Mouse (Mus musculus) MEL (cell line): ENCODE measurements around the gene 1700123O20Rik. TPM values are rescaled to one million over a fixed set of nuclear protein-coding genes. Genes with fewer than 3 reads are reported as not detected.

Experiments
- DNase-seq: peaks from one replicate; pipeline ENCODE4 v3.0.0; 2011; ENCODE audit warnings: low read depth, low spot score
- H3K27ac ChIP-seq: 2 replicates; pipeline ENCODE4 v1.5.1; 2012; ENCODE audit warnings: low read depth, mild to moderate bottlenecking, control low read depth, low read length, moderate library complexity; ENCODE audit not compliant: control insufficient read depth
- H3K27me3 ChIP-seq, 2 experiments: fragments of 150-350 bp in 1 of 2; sonication (generic) in 1 of 2; 2 replicates each; pipeline ENCODE4 v1.6.1; 2012; ENCODE audit warnings: low read length in 2 of 2, mild to moderate bottlenecking in 2 of 2, improper control_type of control experiment in 1 of 2, moderate library complexity in 1 of 2; ENCODE audit not compliant: insufficient read depth in 2 of 2, control insufficient read depth in 1 of 2
- H3K36me3 ChIP-seq, 2 experiments: 2 replicates each; pipeline ENCODE4 v1.6.1; 2012 to 2014; ENCODE audit warnings: low read length in 2 of 2, improper control_type of control experiment in 1 of 2, inconsistent platforms in 1 of 2, mild to moderate bottlenecking in 1 of 2; ENCODE audit not compliant: insufficient read depth in 2 of 2, control insufficient read depth in 1 of 2
- H3K4me1 ChIP-seq, 2 experiments: fragments of 150-350 bp in 1 of 2; sonication (generic) in 1 of 2; 2 replicates each; pipeline ENCODE4 v1.6.1; 2012; ENCODE audit warnings: low read length in 2 of 2, improper control_type of control experiment in 1 of 2, mild to moderate bottlenecking in 1 of 2; ENCODE audit not compliant: insufficient read depth in 2 of 2, control insufficient read depth in 1 of 2
- H3K4me3 ChIP-seq, 2 experiments: fragments of 150-350 bp in 1 of 2; sonication (generic) in 1 of 2; 2 replicates each; pipeline ENCODE4 v1.5.1; 2012; ENCODE audit warnings: low read depth in 2 of 2, low read length in 2 of 2, mild to moderate bottlenecking in 2 of 2, moderate library complexity in 2 of 2, control low read depth in 1 of 2, improper control_type of control experiment in 1 of 2; ENCODE audit not compliant: control insufficient read depth in 1 of 2, insufficient read depth in 1 of 2
- H3K79me2 ChIP-seq: 2 replicates; pipeline ENCODE4 v1.6.1; 2012; ENCODE audit warnings: mild to moderate bottlenecking, low read length, moderate library complexity; ENCODE audit not compliant: control insufficient read depth, poor library complexity, insufficient read depth
- H3K9ac ChIP-seq: 2 replicates; pipeline ENCODE4 v1.6.1; 2012; ENCODE audit warnings: low read depth, mild to moderate bottlenecking, control low read depth, low read length, moderate library complexity; ENCODE audit not compliant: control insufficient read depth, poor library complexity, severe bottlenecking
- H3K9me3 ChIP-seq: fragments of 150-350 bp; sonication (generic); replicated peaks from 2 replicates; pipeline ENCODE4 v1.6.1; 2012; ENCODE audit warnings: mild to moderate bottlenecking, low read length, improper control_type of control experiment, moderate library complexity; ENCODE audit not compliant: insufficient read depth
- BHLHE40 ChIP-seq: IDR thresholded peaks from 2 replicates; pipeline ENCODE4 v1.6.1; 2012; ENCODE audit warnings: low read depth, mild to moderate bottlenecking, inconsistent platforms, low read length, improper control_type of control experiment, borderline replicate concordance
- CHD2 ChIP-seq: IDR thresholded peaks from 2 replicates; pipeline ENCODE4 v1.6.1; 2011; ENCODE audit warnings: low read length, improper control_type of control experiment
- EP300 ChIP-seq, 2 experiments: IDR thresholded peaks; 2 replicates each; pipeline ENCODE4 v1.6.1; 2011; ENCODE audit warnings: improper control_type of control experiment in 2 of 2, low read length in 2 of 2, low read depth in 1 of 2, mild to moderate bottlenecking in 1 of 2
- MAFK ChIP-seq: IDR thresholded peaks from 2 replicates; pipeline ENCODE4 v1.6.1; 2011; ENCODE audit warnings: low read depth, mild to moderate bottlenecking, low read length, improper control_type of control experiment, borderline replicate concordance
- MAX ChIP-seq: IDR thresholded peaks from 2 replicates; pipeline ENCODE4 v1.6.1; 2011; ENCODE audit warnings: low read length, improper control_type of control experiment
- MXI1 ChIP-seq: IDR thresholded peaks from 2 replicates; pipeline ENCODE4 v1.6.1; 2011; ENCODE audit warnings: mild to moderate bottlenecking, low read depth, low read length, improper control_type of control experiment
- MYB ChIP-seq: IDR thresholded peaks from 2 replicates; pipeline ENCODE4 v1.6.1; 2011; ENCODE audit warnings: mild to moderate bottlenecking, low read depth, low read length, improper control_type of control experiment
- MYC ChIP-seq: IDR thresholded peaks from 2 replicates; pipeline ENCODE4 v1.6.1; 2011; ENCODE audit warnings: low read depth, mild to moderate bottlenecking, low read length, improper control_type of control experiment, moderate library complexity
- NELFE ChIP-seq: IDR thresholded peaks from 2 replicates; pipeline ENCODE4 v1.6.1; 2011; ENCODE audit warnings: low read depth, low read length, improper control_type of control experiment
- NRF1 ChIP-seq: IDR thresholded peaks from 2 replicates; pipeline ENCODE4 v1.6.1; 2014; ENCODE audit warnings: low read depth, mild to moderate bottlenecking, inconsistent platforms, low read length, improper control_type of control experiment, moderate library complexity; ENCODE audit not compliant: poor library complexity, insufficient read depth, severe bottlenecking
- POLR2A ChIP-seq, 2 experiments: IDR thresholded peaks; 2 replicates each; pipeline ENCODE4 v1.6.1; 2011 to 2012; ENCODE audit warnings: low read length in 2 of 2, mild to moderate bottlenecking in 2 of 2, control low read depth in 1 of 2, improper control_type of control experiment in 1 of 2, low read depth in 1 of 2, moderate library complexity in 1 of 2; ENCODE audit not compliant: control insufficient read depth in 1 of 2, insufficient read depth in 1 of 2, poor library complexity in 1 of 2
- POLR2AphosphoS2 ChIP-seq: IDR thresholded peaks from 2 replicates; pipeline ENCODE4 v1.6.1; 2011; ENCODE audit warnings: low read length, improper control_type of control experiment
- POLR2AphosphoS5 ChIP-seq: IDR thresholded peaks from 2 replicates; pipeline ENCODE4 v1.6.1; 2012; ENCODE audit warnings: low read depth, borderline replicate concordance, mild to moderate bottlenecking, inconsistent platforms, low read length, moderate library complexity, mixed read lengths
- RCOR1 ChIP-seq: IDR thresholded peaks from 2 replicates; pipeline ENCODE4 v1.6.1; 2012; ENCODE audit warnings: low read depth, mild to moderate bottlenecking, inconsistent platforms, low read length, improper control_type of control experiment
- TAL1 ChIP-seq: IDR thresholded peaks from 2 replicates; pipeline ENCODE4 v1.6.1; 2012; ENCODE audit warnings: mild to moderate bottlenecking, inconsistent platforms, low read length, moderate library complexity, mixed read lengths
- TBP ChIP-seq: IDR thresholded peaks from 2 replicates; pipeline ENCODE4 v1.8.0; 2011; ENCODE audit warnings: low read depth, low read length, improper control_type of control experiment
- USF1 ChIP-seq: IDR thresholded peaks from 2 replicates; pipeline ENCODE4 v1.6.1; 2014; ENCODE audit warnings: low read depth, mild to moderate bottlenecking, inconsistent platforms, low read length, improper control_type of control experiment, moderate library complexity
- ZNF384 ChIP-seq: IDR thresholded peaks from 2 replicates; pipeline ENCODE4 v1.6.1; 2012; ENCODE audit warnings: low read depth, mild to moderate bottlenecking, inconsistent platforms, low read length, improper control_type of control experiment
- polyA plus RNA-seq, 2 experiments: library from polyadenylated mRNA; stranded (reverse) in 1 of 2; unstranded in 1 of 2; fragments of >175 nt in 1 of 2; fragments of >200 nt in 1 of 2; gene quantifications; 2 replicates each; pipeline versions ENCODE4 v1.2.1 to v1.2.4; 2012; ENCODE audit warnings: low replicate concordance in 2 of 2, low read depth in 1 of 2; ENCODE audit not compliant: insufficient read length in 2 of 2, insufficient read depth in 1 of 2, missing spikeins in 1 of 2
- total RNA-seq: library from RNA; depleted of rRNA; stranded (reverse); fragments of 300-350 nt; gene quantifications from 2 replicates; pipeline ENCODE4 v1.2.3, GENCODE M21; 2012

Gene 1700123O20Rik
- total and polyA plus RNA-seq, 3 experiments = 44.2 to 72.8 TPM; not detected in 1

DNA sequence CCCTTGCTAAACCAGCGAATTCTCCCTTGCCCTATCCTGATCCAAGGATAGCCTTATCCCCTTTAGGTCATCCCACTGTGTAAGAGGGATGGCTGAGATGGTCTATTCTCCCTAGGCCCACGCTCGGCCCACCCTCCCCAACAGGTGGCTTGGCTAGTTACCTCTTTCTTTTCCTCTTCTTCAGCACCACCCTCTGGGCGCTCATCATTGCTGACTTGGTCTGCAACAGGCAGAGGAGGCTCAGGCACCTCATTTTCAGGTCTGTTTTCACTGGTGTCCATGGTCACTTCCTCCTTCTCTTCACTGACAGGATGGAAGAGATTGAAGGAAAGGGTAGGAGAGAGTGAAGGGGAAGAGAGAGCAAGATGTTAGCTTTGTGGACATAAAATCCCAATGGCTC is 34.5 kb upstream of the 1700123O20Rik start:
- H3K36me3 ChIP-seq = peaks cover 12 to 37% of the 10 kb centered on the region in 2 experiments

DNA sequence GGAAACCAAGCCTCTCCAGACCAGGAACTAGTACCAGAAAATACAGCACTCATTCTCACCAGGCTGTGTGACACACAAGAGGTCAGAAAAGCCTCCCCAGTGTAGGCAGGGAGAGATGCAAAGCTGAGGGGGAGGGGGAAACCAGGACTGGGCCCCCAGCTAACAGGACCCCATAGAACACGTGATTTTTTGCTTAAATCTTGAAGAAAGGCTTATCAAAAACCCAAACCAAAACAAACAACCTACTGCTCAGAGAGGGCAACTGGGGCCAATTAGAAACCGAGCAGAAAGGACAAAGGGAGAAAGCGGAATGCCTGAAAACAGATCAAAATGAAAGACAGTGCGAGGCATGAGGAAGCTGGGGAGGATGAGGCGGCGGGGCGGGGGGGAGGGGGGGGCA is 33.2 kb upstream of the 1700123O20Rik start:
- H3K9ac ChIP-seq = peak overlapping the region; percentile 96
- DNase-seq = peak; percentile 30
- H3K4me1 ChIP-seq = peaks cover 4 to 29% of the 10 kb centered on the region in 2 experiments
- peak overlapping the region; percentile 96 to 97 for H3K4me3 ChIP-seq
- no peaks in the 10 kb centered on the region for H3K27me3 ChIP-seq
- H3K27ac ChIP-seq = peak overlapping the region; percentile 47
- TF ChIP-seq NRF1 (no peak), NELFE (no peak), POLR2AphosphoS5 (no peak), MYB (no peak), MAFK (no peak), USF1 (0 out of 2 replicates have a peak, but pooled peaks have one; percentile 45)
- peaks cover 24% of the 10 kb centered on the region for H3K79me2 ChIP-seq
- peaks cover 7 to 34% of the 10 kb centered on the region in 2 experiments; a peak in 3 of 4 replicates for H3K36me3 ChIP-seq
- H3K9me3 ChIP-seq = no peaks in the 10 kb centered on the region

More for the DNA sequence above, 34.5 kb upstream of the 1700123O20Rik start:
- DNase-seq = no peak
- Histone ChIP-seq H3K27me3 (no peaks in the 10 kb centered on the region), H3K4me3 (no peak overlapping the region), H3K27ac (no peak overlapping the region), H3K9ac (no peak overlapping the region), H3K4me1 (peaks cover 4 to 31% of the 10 kb centered on the region in 2 experiments), H3K79me2 (peaks cover 24% of the 10 kb centered on the region), H3K9me3 (no peaks in the 10 kb centered on the region)
- TF ChIP-seq NELFE (no peak), NRF1 (no peak), MYC (no peak), POLR2A (IDR thresholded peaks at IDR 0.05; ENCODE audit: control insufficient read depth in 1 of 2, insufficient read depth in 1 of 2, low read depth in 1 of 2, low read length in 2 of 2, poor library complexity in 1 of 2) (no peak), TBP (no peak), MXI1 (no peak), CHD2 (no peak), EP300 (IDR thresholded peaks at IDR 0.05; ENCODE audit: low read depth in 1 of 2, low read length in 2 of 2) (no peak), POLR2AphosphoS2 (no peak), MYB (no peak), RCOR1 (no peak), MAX (no peak), TAL1 (no peak), ZNF384 (no peak), USF1 (no peak), BHLHE40 (no peak)
